Mouse (Mus musculus): Measurements from ENCODE around the gene Arid5b.
"Not testable (repeated sequence)": the region's sequence is repeated elsewhere in the genome, so short reads cannot be mapped to it uniquely, and the experiment has no call there.

The Arid5b gene

GRCm38 (mm10) chr10:68120011-68120410 is 158.5 kb downstream of the Arid5b start:
- CTCF ChIA-PET = interaction anchor here (0.7 kb wide), 1 partner anchor 31 kb away, joined by 5 read pairs; no protein-coding TSS in a partner anchor

GRCm38 (mm10) chr10:68119285-68119684 is 159.3 kb downstream of the Arid5b start:
- CTCF ChIA-PET = no interaction called here

DNA sequence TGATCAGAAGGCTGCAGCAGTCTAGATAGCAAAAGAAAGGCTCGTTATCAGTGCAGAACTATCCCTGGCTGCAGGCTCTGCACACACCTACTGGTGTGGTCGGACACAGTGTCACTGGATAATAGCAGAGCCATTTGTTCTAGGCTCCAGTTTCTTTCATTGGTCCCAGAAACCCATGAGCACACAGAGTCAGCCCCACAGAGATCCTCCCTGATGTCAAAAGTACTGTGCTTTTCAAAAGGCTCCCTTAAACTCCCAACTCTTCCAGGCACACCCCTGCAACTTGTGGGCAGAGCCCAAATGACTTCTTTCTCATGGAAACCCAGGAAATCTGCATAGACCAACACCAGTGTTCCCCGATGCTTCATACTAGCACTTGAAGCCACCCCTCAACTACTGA is 163.6 kb downstream of the Arid5b start:
- CTCF ChIA-PET = no interaction called here

GRCm38 (mm10) chr10:68113645-68114044 is 164.9 kb downstream of the Arid5b start:
- CTCF ChIA-PET = no interaction called here

DNA sequence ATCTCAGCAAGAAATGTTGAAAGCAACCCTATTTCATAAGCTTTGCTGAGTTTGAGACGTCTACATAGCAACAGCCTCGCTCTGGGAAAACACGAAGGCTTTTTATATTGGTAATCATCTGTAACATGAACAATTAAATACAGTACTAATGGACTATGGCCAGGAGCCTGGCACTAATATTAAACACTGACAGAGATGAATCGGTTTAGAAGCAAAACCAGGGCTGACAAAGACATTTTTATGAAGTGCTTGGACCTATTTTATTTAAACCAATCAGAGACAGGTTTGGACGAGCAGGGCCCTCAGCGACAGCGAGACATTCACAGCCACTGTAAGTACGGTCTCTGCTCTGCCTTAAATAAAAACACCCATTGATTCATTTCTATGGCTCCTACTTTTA is 165.6 kb downstream of the Arid5b start:
- CTCF ChIA-PET = no interaction called here

GRCm38 (mm10) chr10:68110607-68111006 is 167.9 kb downstream of the Arid5b start:
- CTCF ChIA-PET = no interaction called here

DNA sequence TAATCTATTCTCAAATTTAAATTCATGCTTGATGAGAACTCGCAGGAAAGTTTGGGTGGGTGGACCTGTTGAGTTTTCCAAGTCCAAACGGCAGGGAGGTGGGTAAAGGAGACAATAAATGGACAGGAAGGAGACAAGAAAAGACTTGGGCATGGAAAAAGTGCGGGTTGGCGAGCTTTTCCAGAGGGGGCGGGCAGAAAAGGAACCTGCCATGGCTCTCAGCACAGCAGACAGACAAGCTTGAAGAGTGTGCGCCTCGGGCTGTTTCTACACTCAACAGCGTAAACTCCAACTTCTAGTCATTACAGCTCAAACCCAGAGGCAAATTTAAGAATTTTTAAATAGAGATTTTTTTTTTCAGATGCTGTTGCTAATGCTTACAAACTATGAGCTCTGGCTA is 168.4 kb downstream of the Arid5b start:
- CTCF ChIA-PET = interaction anchor here (0.6 to 0.7 kb wide), 3 partner anchors 124 to 223 kb away, joined by 4 to 8 read pairs (median 5); no protein-coding TSS in a partner anchor

DNA sequence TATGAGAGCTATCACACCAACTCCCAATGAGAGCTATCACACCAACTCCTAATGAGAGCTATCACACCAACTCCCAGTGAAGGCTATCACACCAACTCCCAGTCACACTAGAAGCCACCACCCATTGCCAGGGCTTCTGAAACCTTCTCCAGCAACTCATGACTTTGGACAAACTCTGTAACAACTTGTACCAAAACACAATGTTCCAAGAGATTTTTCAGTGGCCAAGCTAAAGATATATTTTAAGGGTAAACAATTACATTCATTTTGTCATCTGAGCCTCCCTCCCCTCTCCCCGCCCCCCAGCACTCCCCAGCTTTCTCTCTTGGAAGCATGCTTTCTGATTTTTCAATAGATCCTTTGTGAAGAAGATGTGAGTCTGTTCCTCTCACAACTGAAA is 168.9 kb downstream of the Arid5b start:
- CTCF ChIA-PET = interaction anchor here (0.6 to 0.7 kb wide), 3 partner anchors 125 to 224 kb away, joined by 4 to 8 read pairs (median 5); no protein-coding TSS in a partner anchor

- CTCF ChIA-PET = no interaction called here
Observed at GRCm38 (mm10) chr10:68107716-68108115, 170.8 kb downstream of the Arid5b start.

- CTCF ChIA-PET = interaction anchor here (0.7 kb wide), 1 partner anchor 17 kb away, joined by 4 read pairs; no protein-coding TSS in a partner anchor
Observed at GRCm38 (mm10) chr10:68106351-68106950, 172.1 kb downstream of the Arid5b start.

- CTCF ChIA-PET = interaction anchor here (0.7 kb wide), 2 partner anchors 17 to 19 kb away, joined by 4 to 10 read pairs; no protein-coding TSS in a partner anchor
Observed at GRCm38 (mm10) chr10:68104881-68105781, 173.4 kb downstream of the Arid5b start.

GRCm38 (mm10) chr10:68104481-68104880 is 174.1 kb downstream of the Arid5b start:
- CTCF ChIA-PET = no interaction called here

DNA sequence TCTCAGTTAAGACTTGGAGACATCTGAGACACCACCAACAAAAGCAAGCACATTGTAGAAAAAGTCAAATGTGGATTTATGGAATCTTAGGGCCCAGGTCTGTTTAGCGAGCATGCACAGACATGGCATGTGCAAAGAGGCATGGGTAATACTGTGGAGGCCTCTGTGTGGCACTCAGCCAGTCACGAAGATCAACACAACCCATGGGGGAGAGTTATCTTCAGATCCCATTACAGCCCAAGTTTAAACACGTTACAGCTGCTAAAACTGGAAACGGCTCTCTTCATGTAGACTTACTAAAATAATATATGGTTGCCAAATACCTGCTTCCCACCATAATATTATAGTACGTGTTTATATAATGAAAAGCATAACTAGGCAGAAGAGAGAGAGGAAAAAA is 174.6 kb downstream of the Arid5b start:
- CTCF ChIA-PET = interaction anchor here (0.8 kb wide), 1 partner anchor 28 kb away, joined by 3 read pairs; no protein-coding TSS in a partner anchor

DNA sequence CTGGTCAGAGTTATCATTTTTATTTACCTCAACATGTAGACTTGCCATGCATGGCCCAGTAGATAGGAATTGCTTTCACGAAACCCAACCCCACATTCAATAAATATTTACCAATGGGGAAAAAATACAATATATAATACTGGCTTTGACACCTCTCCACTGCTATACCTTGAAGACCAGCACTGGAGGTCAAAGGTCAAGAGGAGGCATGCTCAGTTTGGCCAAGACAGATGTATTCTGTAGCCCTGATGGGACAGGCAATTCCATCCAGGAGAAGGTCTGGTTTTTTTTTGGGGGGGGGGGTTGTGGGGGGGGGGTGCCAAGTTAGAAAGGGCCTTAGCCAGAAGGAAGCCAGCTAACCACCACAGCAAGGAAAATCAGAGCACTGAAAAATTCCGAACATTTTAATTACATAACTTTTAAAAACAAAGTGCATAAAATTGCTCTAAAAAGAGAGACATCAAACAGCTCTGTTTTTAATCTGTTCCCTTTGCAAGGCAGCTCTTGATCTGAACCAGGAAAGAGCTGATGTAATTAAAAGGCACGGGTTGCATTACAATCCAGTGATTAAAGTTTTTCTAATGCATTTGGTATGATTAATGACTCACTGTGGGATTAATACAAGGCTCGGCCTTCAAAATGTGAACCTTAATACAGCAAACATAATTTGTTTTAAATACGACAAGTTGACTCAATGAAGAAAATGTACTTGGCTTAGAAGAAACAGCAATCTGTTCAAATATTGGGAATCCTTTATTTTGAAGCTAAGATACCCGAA is 175.3 kb downstream of the Arid5b start:
- CTCF ChIA-PET = interaction anchor here (0.6 to 0.8 kb wide), 3 partner anchors 27 to 105 kb away, joined by 3 to 8 read pairs (median 5); no protein-coding TSS in a partner anchor

DNA sequence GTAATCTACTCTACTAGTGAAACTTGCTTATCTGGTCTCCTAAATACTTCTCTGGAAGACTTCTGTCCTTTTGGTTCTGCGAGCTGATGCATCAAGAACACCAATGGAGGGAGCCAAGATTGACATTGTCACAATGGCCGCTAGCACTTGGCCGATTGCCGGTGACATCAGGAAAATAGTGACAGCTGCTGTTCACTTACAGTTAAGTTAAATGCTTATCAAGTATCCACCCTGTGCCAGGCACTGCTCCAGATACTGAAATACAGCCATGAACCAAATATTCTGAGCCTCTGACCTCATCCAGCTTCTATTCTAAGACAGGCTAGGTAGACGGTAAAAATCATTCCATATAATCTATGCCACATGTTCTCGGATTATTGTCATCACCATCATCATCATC is 176.0 kb downstream of the Arid5b start:
- CTCF ChIA-PET = interaction anchor here (0.6 kb wide), 2 partner anchors 90 to 104 kb away, joined by 5 to 8 read pairs; no protein-coding TSS in a partner anchor

GRCm38 (mm10) chr10:68101251-68101650 is 177.3 kb downstream of the Arid5b start:
- CTCF ChIA-PET = no interaction called here

- CTCF ChIA-PET = no interaction called here
Observed at GRCm38 (mm10) chr10:68100506-68100905, 178.0 kb downstream of the Arid5b start.

GRCm38 (mm10) chr10:68099801-68100200 is 178.7 kb downstream of the Arid5b start:
- CTCF ChIA-PET = not testable (repeated sequence)

DNA sequence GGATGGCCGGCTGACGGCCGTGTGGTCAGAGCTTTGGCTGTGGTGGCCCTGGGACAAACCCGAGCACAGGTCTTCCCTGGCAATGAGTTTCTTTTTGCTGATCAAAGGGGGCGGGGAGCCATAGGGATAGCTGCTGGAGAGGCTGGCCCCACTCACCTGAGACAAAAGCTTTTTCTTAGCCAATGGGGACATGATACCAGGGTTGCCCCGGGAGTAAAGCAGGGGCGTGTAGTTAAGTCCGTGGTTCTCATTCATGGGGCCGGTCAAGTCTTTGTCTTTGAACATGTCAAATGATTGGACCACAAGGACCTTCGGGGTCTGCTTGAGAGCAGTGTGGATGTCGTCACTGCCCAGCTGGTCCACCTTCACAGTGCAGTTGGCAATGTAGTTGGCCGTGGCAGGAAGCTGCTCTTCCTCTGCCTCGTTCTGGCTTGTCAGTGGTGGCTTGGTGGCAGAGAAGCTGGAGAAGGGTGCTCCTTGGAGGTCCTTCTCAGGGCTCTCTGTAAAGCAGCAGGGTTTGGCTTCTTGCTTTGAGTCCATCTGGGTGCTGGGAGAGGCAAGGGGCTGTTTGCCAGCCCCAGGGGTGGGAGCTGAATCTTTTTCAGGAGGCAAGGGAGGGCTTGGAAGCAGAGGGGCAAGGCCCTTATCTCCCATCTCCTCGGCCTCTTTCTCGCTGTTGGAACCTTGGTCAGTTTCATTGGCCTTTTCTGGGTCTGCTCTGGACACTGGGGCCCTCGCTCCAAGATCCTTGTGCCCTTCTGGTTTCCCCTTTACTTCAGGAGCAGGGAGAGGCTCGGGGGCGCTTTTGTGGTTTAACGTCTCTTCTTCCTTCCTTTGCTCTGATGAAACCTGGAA is 180.5 kb downstream of the Arid5b start:
- CTCF ChIA-PET = no interaction called here

DNA sequence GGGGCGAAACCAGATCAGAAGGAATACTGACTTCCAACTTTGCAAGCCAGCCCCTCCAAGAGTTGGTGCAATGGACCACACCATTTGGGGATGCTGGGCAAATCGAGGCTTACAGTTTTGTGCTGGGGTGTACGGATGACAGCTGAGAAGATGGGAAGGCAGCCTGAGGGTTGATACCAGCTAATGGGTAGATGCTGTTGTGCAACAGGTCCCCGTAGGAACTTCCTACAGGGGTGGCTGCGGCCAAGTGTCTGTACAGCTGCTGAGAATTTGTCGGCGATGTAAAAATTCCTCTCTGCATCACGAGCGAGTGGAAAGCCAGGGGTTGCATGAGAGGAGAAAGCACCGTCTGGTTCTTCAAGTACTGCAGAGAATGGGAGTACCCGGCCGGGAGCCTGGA is 182.1 kb downstream of the Arid5b start:
- CTCF ChIA-PET = no interaction called here

- CTCF ChIA-PET = interaction anchor here (0.5 to 0.7 kb wide), 2 partner anchors 41 to 71 kb away, joined by 3 to 5 read pairs; no protein-coding TSS in a partner anchor
Observed at GRCm38 (mm10) chr10:68095136-68095535, 183.4 kb downstream of the Arid5b start.

All from spleen, embryonic (tissue).